Mouse (Mus musculus) forebrain, embryonic 14.5 days (tissue): ENCODE data around the gene Tbx3. TPM values are rescaled to one million over a fixed set of nuclear protein-coding genes. Genes with fewer than 3 reads are reported as not detected.

ENCODE experiments used
- ATAC-seq: fragments of 200-750 bp; cut with Nextera tagmentation; 2 replicates; pipeline ENCODE4 v1.8.0; 2017; ENCODE audit warnings: mild to moderate bottlenecking, moderate library complexity
- DNase-seq: peaks from one replicate; pipeline ENCODE4 v3.0.0-alpha.2; 2015; ENCODE audit warnings: low spot score
- H3K27ac ChIP-seq: fragments of 300-500 bp; sonication (generic); 2 replicates; pipeline ENCODE4 v1.5.1; 2014; ENCODE audit warnings: low read depth, mild to moderate bottlenecking, control low read depth, low read length, moderate library complexity
- H3K27me3 ChIP-seq: fragments of 300-500 bp; sonication (generic); replicated peaks from 2 replicates; pipeline ENCODE4 v1.6.1; 2014; ENCODE audit warnings: low read length, control low read depth, mixed read lengths; ENCODE audit not compliant: control insufficient read depth, insufficient read depth
- H3K36me3 ChIP-seq: fragments of 300-500 bp; sonication (generic); 2 replicates; pipeline ENCODE4 v1.6.1; 2014; ENCODE audit warnings: low read length, control low read depth; ENCODE audit not compliant: control insufficient read depth, insufficient read depth
- H3K4me1 ChIP-seq: fragments of 300-500 bp; sonication (generic); 2 replicates; pipeline ENCODE4 v1.6.1; 2014; ENCODE audit warnings: antibody characterized with exemption, low read length, control low read depth; ENCODE audit not compliant: control insufficient read depth, insufficient read depth
- H3K4me2 ChIP-seq: fragments of 300-500 bp; sonication (generic); 2 replicates; pipeline ENCODE4 v1.6.1; 2014; ENCODE audit warnings: mild to moderate bottlenecking, control low read depth, low read length
- H3K4me3 ChIP-seq: fragments of 300-500 bp; sonication (generic); 2 replicates; pipeline ENCODE4 v1.5.1; 2014; ENCODE audit warnings: low read depth, low read length, control low read depth
- H3K9ac ChIP-seq: fragments of 300-500 bp; sonication (generic); 2 replicates; pipeline ENCODE4 v1.6.1; 2014; ENCODE audit warnings: mild to moderate bottlenecking, low read length, control low read depth, moderate library complexity
- H3K9me3 ChIP-seq: fragments of 300-500 bp; sonication (generic); replicated peaks from 2 replicates; pipeline ENCODE4 v1.6.1; 2016; ENCODE audit warnings: low read length, control low read depth, mixed read lengths; ENCODE audit not compliant: control insufficient read depth
- WGBS: fragments of 180-500 bp; shearing (Covaris S2); extraction: QIAGEN DNeasy Blood & Tissue Kit; methylation state at CpG from one replicate; pipeline ENCODE4 v1.1.7; 2014; 5-methylcytosine and 5-hydroxymethylcytosine counted together
- polyA plus RNA-seq: library from polyadenylated mRNA; unstranded; fragments of >200 nt; fragmentation: Nextera tagmentation; extraction: Ambion mirVana; gene quantifications from 2 replicates; pipeline ENCODE4 v1.2.1, GENCODE M21; 2014

Tbx3 gene
- polyA plus RNA-seq, 1 experiment from 2014 or later = 1.7 TPM

GRCm38 (mm10) chr5:119732978-119733377 lies 62.5 kb downstream of the Tbx3 start:
- Histone ChIP-seq H3K9ac (no peak overlapping the region), H3K4me3 (no peak overlapping the region), H3K36me3 (no peaks in the 10 kb centered on the region), H3K9me3 (no peaks in the 10 kb centered on the region), H3K4me2 (no peak overlapping the region), H3K27me3 (no peaks in the 10 kb centered on the region), H3K4me1 (no peaks in the 10 kb centered on the region), H3K27ac (no peak overlapping the region)
- 76% methylated on average over 7 of the region's 7 CpGs for WGBS
- ATAC-seq (no peak), DNase-seq (no peak)

Other genes with a start within 250 kb of the Tbx3 start
- gene Tbx5, start 162.0 kb downstream of the Tbx3 start, polyA plus RNA-seq = 0.04 TPM in 1 of 2 replicates, not detected in the other